Mouse (Mus musculus): ENCODE measurements around the gene Ccdc24.

The Ccdc24 gene

GRCm38 (mm10) chr4:117872471-117872886 is at the start of gene Ccdc24:
Gene Ccdc24 (minus strand): TSS chr4:117872557.
- DNase-seq: peak; percentile 59 to 66

GRCm38 (mm10) chr4:117921358-117921757 is 49.0 kb upstream of the Ccdc24 start:
- DNase-seq: no peak

- DNase-seq: no peak
Observed at GRCm38 (mm10) chr4:117918762-117919161, 46.4 kb upstream of the Ccdc24 start.

- DNase-seq: peak in 1 of 2 experiments; percentile 54
Observed at GRCm38 (mm10) chr4:117918261-117918660, 45.9 kb upstream of the Ccdc24 start.

GRCm38 (mm10) chr4:117917847-117918246 is 45.5 kb upstream of the Ccdc24 start:
- DNase-seq: no peak

- DNase-seq: no peak
Observed at GRCm38 (mm10) chr4:117917402-117917801, 45.0 kb upstream of the Ccdc24 start.

GRCm38 (mm10) chr4:117916386-117916785 is 44.0 kb upstream of the Ccdc24 start:
- DNase-seq: no peak

- DNase-seq: peak in 1 of 2 experiments; percentile 9
Observed at GRCm38 (mm10) chr4:117915489-117916105, 43.2 kb upstream of the Ccdc24 start.

GRCm38 (mm10) chr4:117914591-117915442 is 42.5 kb upstream of the Ccdc24 start, which contains the start of gene Ipo13:
Gene Ipo13 (minus strand): TSS chr4:117914999.
- DNase-seq: peak; percentile 90 to 94

- no peak for DNase-seq
Observed at GRCm38 (mm10) chr4:117914031-117914430, 41.7 kb upstream of the Ccdc24 start.

GRCm38 (mm10) chr4:117913421-117913820 is 41.1 kb upstream of the Ccdc24 start:
- DNase-seq: peak; percentile 82

GRCm38 (mm10) chr4:117912685-117913273 is 40.4 kb upstream of the Ccdc24 start:
- no peak for DNase-seq

GRCm38 (mm10) chr4:117912131-117912561 is 39.8 kb upstream of the Ccdc24 start:
- DNase-seq: no peak

- no peak for DNase-seq
Observed at GRCm38 (mm10) chr4:117908834-117909453, 36.6 kb upstream of the Ccdc24 start.

GRCm38 (mm10) chr4:117906196-117906595 is 33.8 kb upstream of the Ccdc24 start:
- no peak for DNase-seq

- no peak for DNase-seq
Observed at GRCm38 (mm10) chr4:117904761-117905160, 32.4 kb upstream of the Ccdc24 start.

- no peak for DNase-seq
Observed at GRCm38 (mm10) chr4:117904094-117904493, 31.7 kb upstream of the Ccdc24 start.

- no peak for DNase-seq
Observed at GRCm38 (mm10) chr4:117898111-117898510, 25.8 kb upstream of the Ccdc24 start.

- no peak for DNase-seq
Observed at GRCm38 (mm10) chr4:117896031-117896430, 23.7 kb upstream of the Ccdc24 start.

- no peak for DNase-seq
Observed at GRCm38 (mm10) chr4:117895339-117895738, 23.0 kb upstream of the Ccdc24 start.

- no peak for DNase-seq
Observed at GRCm38 (mm10) chr4:117894601-117895000, 22.2 kb upstream of the Ccdc24 start.

- peak; percentile 76 to 83 for DNase-seq
Observed at GRCm38 (mm10) chr4:117893376-117893775, 21.0 kb upstream of the Ccdc24 start.

GRCm38 (mm10) chr4:117891738-117892161 is 19.4 kb upstream of the Ccdc24 start, which contains the start of gene Dph2:
Gene Dph2 (minus strand): TSS chr4:117892032.
- peak; percentile 87 to 93 for DNase-seq

Data from kidney, postnatal 25 days (tissue).